Mouse (Mus musculus) heart, embryonic 16.5 days (tissue): ENCODE measurements around the gene Acad10. TPM values are rescaled to one million over a fixed set of nuclear protein-coding genes. Genes with fewer than 3 reads are reported as not detected.
"Not testable (repeated sequence)": the region's sequence is repeated elsewhere in the genome, so short reads cannot be mapped to it uniquely, and the experiment has no call there.

Source experiments
- ATAC-seq: fragments of 200-750 bp; cut with Nextera tagmentation; replicated peaks from 2 replicates; pipeline ENCODE4 v1.8.0; 2017; ENCODE audit warnings: moderate number of reproducible peaks; ENCODE audit not compliant: insufficient read depth, low FRiP score; ENCODE audit errors: extremely low read depth
- H3K27ac ChIP-seq: fragments of 300-500 bp; sonication (generic); 2 replicates; pipeline ENCODE4 v1.5.1; 2014; ENCODE audit warnings: mild to moderate bottlenecking, low read length, control low read depth, moderate library complexity
- H3K27me3 ChIP-seq: fragments of 300-500 bp; sonication (generic); 2 replicates; pipeline ENCODE4 v1.6.1; 2014; ENCODE audit warnings: low read length, mixed read lengths; ENCODE audit not compliant: control insufficient read depth, insufficient read depth
- H3K36me3 ChIP-seq: fragments of 300-500 bp; sonication (generic); 2 replicates; pipeline ENCODE4 v1.6.1; 2014; ENCODE audit not compliant: control insufficient read depth, insufficient read depth
- H3K4me1 ChIP-seq: fragments of 300-500 bp; sonication (generic); 2 replicates; pipeline ENCODE4 v1.6.1; 2014; ENCODE audit warnings: low read length, mixed read lengths; ENCODE audit not compliant: control insufficient read depth, insufficient read depth
- H3K4me2 ChIP-seq: fragments of 300-500 bp; sonication (generic); 2 replicates; pipeline ENCODE4 v1.6.1; 2014; ENCODE audit warnings: low read depth, mild to moderate bottlenecking, control low read depth, low read length
- H3K4me3 ChIP-seq: fragments of 300-500 bp; sonication (generic); 2 replicates; pipeline ENCODE4 v1.5.1; 2014; ENCODE audit warnings: mild to moderate bottlenecking, control low read depth, low read length
- H3K9ac ChIP-seq: fragments of 300-500 bp; sonication (generic); 2 replicates; pipeline ENCODE4 v1.6.1; 2014; ENCODE audit warnings: low read length, control low read depth
- H3K9me3 ChIP-seq: fragments of 300-500 bp; sonication (generic); replicated peaks from 2 replicates; pipeline ENCODE4 v1.6.1; 2016; ENCODE audit warnings: low read length; ENCODE audit not compliant: control insufficient read depth
- WGBS: fragments of 180-500 bp; shearing (Covaris S2); extraction: QIAGEN DNeasy Blood & Tissue Kit; methylation state at CpG from one replicate; pipeline ENCODE4 v1.1.7; 2014; 5-methylcytosine and 5-hydroxymethylcytosine counted together
- polyA plus RNA-seq: library from polyadenylated mRNA; unstranded; fragments of >200 nt; fragmentation: Nextera tagmentation; extraction: Ambion mirVana; gene quantifications from 2 replicates; pipeline ENCODE4 v1.2.1, GENCODE M21; 2015

Acad10 gene
- polyA plus RNA-seq, 1 experiment from 2014 or later: 2.2 TPM

DNA sequence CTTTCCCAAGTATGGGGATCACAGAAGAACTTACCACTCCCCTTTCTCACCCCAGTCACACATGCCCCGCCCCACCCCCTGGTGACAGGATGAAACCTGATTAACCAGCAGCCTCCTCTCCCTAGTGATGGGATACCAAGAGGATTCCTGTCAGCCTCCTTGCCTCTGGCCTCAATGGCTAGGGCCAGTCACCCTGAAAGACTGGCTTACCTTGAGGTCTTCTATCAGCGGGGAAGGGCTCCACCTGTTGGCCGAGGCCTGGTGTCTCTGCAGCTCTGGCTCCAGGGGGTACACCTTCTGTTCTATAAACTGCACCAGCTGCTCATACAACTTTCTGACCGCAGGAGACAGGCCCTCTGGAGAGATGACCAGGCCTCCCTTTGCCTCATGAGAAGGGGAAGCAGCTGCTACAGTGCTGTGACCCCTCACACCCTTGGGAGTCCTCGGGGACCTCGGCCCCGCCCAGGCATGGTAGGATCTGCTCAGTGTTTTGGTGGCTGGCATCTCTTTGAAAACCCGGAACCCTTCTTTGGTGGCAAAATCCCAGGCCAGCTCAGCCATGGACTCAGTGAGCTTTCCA lies 50.7 kb downstream of the Acad10 start:
- not testable (repeated sequence) for ATAC-seq, H3K4me3 ChIP-seq, H3K4me1 ChIP-seq, H3K27me3 ChIP-seq, H3K36me3 ChIP-seq, H3K27ac ChIP-seq, H3K9ac ChIP-seq, H3K9me3 ChIP-seq, H3K4me2 ChIP-seq
- WGBS: 51% methylated on average over 8 of the region's 8 CpGs

GRCm38 (mm10) chr5:121606151-121606550 lies 54.2 kb downstream of the Acad10 start:
- H3K4me3 ChIP-seq: no peak overlapping the region
- no peak overlapping the region for H3K9ac ChIP-seq
- ATAC-seq: no peak; the same call in 1 of the 2 replicates
- H3K4me2 ChIP-seq: no peak overlapping the region
- H3K36me3 ChIP-seq: no peaks in the 10 kb centered on the region
- no peaks in the 10 kb centered on the region for H3K9me3 ChIP-seq
- no peaks in the 10 kb centered on the region for H3K27me3 ChIP-seq
- no peak overlapping the region for H3K27ac ChIP-seq
- H3K4me1 ChIP-seq: 0 out of 2 replicates have a peak, but pooled peaks cover 3% of the 10 kb centered on the region
- WGBS: 0% methylated on average over 2 of the region's 2 CpGs

DNA sequence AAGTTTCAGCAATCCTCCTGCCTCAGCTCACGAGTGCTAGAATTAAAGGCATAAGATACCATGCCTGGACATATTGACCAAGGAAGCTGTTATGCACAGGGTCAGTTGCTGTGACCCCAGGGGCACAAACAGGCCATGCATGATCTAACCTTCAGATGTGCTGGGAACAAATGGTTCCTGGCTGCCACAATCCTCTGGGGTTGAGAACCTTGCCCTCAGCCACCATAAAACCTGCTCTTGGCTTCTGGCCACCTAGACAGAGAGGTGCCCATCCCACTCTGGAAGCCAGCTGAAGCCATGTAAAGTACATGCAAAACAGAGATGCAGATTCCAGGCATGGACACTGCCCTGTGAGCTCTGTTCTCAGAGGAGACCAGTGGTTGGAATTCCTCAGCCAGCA lies 56.5 kb downstream of the Acad10 start:
- H3K27me3 ChIP-seq, H3K27ac ChIP-seq, H3K4me3 ChIP-seq, H3K4me1 ChIP-seq, H3K9me3 ChIP-seq, ATAC-seq, H3K36me3 ChIP-seq, H3K9ac ChIP-seq, H3K4me2 ChIP-seq: not testable (repeated sequence)
- WGBS: 72% methylated on average over 1 of the region's 1 CpGs

DNA sequence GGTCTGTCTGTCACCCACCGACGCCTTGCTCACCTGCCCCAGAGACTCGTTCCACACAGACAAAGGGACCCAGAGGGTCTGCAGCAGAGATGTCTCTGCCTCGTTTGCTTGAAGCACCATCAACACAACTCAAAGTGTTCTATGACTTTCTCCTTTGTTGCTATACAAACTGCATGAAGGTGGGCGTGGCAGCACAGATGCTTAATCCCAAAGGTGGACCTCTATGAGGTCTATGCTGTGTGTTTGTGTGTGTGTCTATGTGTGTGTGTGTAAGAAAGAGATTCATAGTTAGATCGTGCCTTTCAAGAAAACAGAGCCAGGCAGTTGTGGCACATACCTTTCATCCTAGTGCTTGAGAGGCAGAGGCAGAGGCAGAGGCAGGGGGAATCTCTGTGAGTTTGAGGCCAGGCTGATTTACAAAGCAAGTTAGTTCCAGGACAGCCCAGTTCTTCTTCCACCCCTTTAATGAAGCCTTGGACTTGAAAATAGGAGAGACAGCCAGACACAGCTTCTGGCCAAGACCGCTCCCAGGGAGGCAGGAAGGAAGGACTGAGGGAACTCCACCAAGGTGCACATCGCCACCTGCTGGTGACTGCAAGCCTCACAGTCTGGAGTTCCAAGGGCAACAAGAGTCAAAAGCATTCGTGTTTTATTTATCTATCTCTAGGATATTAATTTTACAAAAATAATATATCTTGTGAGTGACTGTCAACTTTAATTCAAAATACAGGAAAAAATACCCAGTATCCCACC lies 58.6 kb downstream of the Acad10 start:
- Histone ChIP-seq H3K4me2 (no peak overlapping the region), H3K27ac (no peak overlapping the region), H3K4me3 (no peak overlapping the region), H3K4me1 (0 out of 2 replicates have a peak, but pooled peaks cover 3% of the 10 kb centered on the region), H3K36me3 (no peaks in the 10 kb centered on the region), H3K9ac (no peak overlapping the region), H3K9me3 (no peaks in the 10 kb centered on the region), H3K27me3 (no peaks in the 10 kb centered on the region)
- ATAC-seq: peak; percentile 69
- WGBS: 31% methylated on average over 9 of the region's 9 CpGs

- H3K9ac ChIP-seq: no peak overlapping the region
- WGBS: 72% methylated on average over 13 of the region's 13 CpGs
- no peaks in the 10 kb centered on the region for H3K27me3 ChIP-seq
- H3K27ac ChIP-seq: no peak overlapping the region
- no peak overlapping the region for H3K4me3 ChIP-seq
- H3K9me3 ChIP-seq: no peaks in the 10 kb centered on the region
- H3K4me1 ChIP-seq: peaks cover 10% of the 10 kb centered on the region
- H3K36me3 ChIP-seq: no peaks in the 10 kb centered on the region
- no peak overlapping the region for H3K4me2 ChIP-seq
- no peak for ATAC-seq
Observed at GRCm38 (mm10) chr5:121598871-121599610, 61.3 kb downstream of the Acad10 start.

- ATAC-seq: no peak
- Histone ChIP-seq H3K27ac (no peak overlapping the region), H3K4me3 (no peak overlapping the region), H3K9me3 (no peaks in the 10 kb centered on the region), H3K27me3 (no peaks in the 10 kb centered on the region), H3K36me3 (no peaks in the 10 kb centered on the region), H3K4me1 (peaks cover 12% of the 10 kb centered on the region), H3K9ac (no peak overlapping the region), H3K4me2 (no peak overlapping the region)
- 79% methylated on average over 7 of the region's 7 CpGs for WGBS
Observed at GRCm38 (mm10) chr5:121597991-121598537, 62.2 kb downstream of the Acad10 start.

- Histone ChIP-seq H3K4me3 (no peak overlapping the region), H3K4me2 (no peak overlapping the region), H3K36me3 (no peaks in the 10 kb centered on the region), H3K27me3 (no peaks in the 10 kb centered on the region), H3K9ac (no peak overlapping the region), H3K9me3 (no peaks in the 10 kb centered on the region), H3K4me1 (peaks cover 12% of the 10 kb centered on the region), H3K27ac (no peak overlapping the region)
- no peak for ATAC-seq
- 60% methylated on average over 4 of the region's 4 CpGs for WGBS
Observed at GRCm38 (mm10) chr5:121597332-121597731, 63.0 kb downstream of the Acad10 start.

- Histone ChIP-seq H3K27ac (no peak overlapping the region), H3K4me1 (peaks cover 9% of the 10 kb centered on the region), H3K4me3 (no peak overlapping the region), H3K9me3 (no peaks in the 10 kb centered on the region), H3K4me2 (no peak overlapping the region), H3K36me3 (no peaks in the 10 kb centered on the region), H3K27me3 (no peaks in the 10 kb centered on the region), H3K9ac (no peak overlapping the region)
- WGBS: 41% methylated on average over 6 of the region's 6 CpGs
- no peak for ATAC-seq
Observed at GRCm38 (mm10) chr5:121596226-121596625, 64.1 kb downstream of the Acad10 start.

DNA sequence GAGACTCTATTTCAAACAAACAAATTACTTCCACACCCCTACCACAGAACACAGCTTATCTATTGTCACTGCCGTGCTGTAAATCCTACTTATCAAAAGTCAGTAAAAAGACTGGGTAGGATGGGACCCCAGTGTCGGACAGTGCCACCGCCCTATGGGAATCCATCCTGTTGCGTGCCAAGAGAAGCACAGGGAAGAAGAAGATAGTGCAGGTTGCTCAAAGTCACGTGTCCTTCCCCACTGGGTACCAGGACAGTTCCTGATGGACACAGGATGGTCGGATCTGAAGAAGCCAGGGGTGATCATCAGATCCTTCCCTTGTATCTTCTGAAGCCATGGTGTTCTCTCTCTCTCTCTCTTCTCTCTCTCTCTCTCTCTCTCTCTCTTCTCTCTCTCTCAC lies 64.6 kb downstream of the Acad10 start:
- Histone ChIP-seq H3K4me3 (no peak overlapping the region), H3K27me3 (no peaks in the 10 kb centered on the region), H3K4me1 (peaks cover 11% of the 10 kb centered on the region), H3K36me3 (no peaks in the 10 kb centered on the region), H3K9ac (no peak overlapping the region), H3K27ac (no peak overlapping the region), H3K4me2 (no peak overlapping the region), H3K9me3 (no peaks in the 10 kb centered on the region)
- 58% methylated on average over 6 of the region's 6 CpGs for WGBS
- ATAC-seq: no peak
